Mouse (Mus musculus): Measurements from ENCODE around the gene Rnf38. TPM values are rescaled to one million over a fixed set of nuclear protein-coding genes. Genes with fewer than 3 reads are reported as not detected.

The Rnf38 gene
- total and polyA plus RNA-seq, 2 experiments = 6.7 to 23.5 TPM

DNA sequence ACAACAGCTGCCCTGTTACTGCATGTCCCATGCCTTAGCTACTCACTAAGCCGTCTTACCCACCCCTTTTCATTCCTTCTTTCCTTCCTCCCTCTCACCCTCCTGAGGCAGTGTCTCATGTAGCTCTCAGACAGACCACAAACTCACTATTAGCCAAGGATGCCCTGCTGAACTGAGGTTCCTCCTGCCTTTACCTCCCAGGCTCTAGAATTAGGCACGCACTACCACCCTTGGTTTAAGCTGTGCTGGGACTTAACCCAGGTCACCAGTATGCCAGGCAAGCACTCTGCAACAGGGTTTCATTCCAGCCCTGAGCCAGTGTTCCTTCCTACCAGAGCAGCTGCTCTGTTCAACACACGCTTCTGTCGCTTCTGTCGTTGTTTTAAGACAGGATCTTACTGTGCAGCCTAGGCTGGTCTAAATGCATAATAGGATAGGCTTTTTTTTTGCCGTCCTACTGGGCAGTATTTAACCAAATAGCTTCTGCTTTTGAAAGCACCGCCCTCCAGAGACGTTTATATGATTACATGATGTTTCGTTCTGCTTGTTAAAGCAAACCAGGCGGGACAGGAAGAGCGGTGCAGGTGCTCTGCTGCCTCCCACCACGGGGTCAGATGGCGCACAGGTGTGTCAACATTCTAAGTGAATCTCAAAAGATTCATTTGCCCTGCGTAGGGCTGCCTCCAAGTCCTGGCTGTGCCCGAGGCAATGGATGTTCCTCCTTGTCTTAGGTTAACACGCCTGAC is 120.0 kb downstream of the Rnf38 start:
- H3K9ac ChIP-seq (ENCODE audit: low read depth, low read length) = no peak overlapping the region

DNA sequence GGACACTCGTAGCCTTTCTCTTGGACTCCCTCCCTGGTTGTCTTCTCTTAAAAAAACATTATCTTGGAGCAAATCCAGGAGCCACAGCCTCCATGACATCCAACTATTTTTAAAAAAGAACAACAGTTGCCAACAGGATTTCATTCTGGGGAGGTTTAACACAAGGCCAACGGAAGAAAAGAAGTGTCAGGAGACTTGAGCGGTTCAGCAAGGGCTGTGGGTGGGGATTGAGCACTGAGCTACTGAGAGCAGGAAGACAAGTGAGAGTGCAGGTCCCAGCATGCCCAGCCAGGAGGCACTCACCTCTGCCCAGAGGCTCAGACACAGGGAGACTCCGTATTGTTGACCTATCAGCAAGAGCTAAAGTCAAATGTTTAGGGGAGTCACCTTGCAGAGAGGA is 120.8 kb downstream of the Rnf38 start:
- Histone ChIP-seq H3K36me3 (ENCODE audit: control insufficient read depth, insufficient read depth, low read length) (no peaks in the 10 kb centered on the region), H3K4me3 (ENCODE audit: insufficient read depth, low read depth, low read length) (no peak overlapping the region), H3K4me1 (ENCODE audit: control insufficient read depth, insufficient read depth, low read length) (peaks cover 10% of the 10 kb centered on the region), H3K79me2 (ENCODE audit: control insufficient read depth, insufficient read depth, low read length) (no peaks in the 10 kb centered on the region), H3K9ac (ENCODE audit: low read depth, low read length) (no peak overlapping the region), H3K27me3 (ENCODE audit: control insufficient read depth, insufficient read depth, low read length) (no peaks in the 10 kb centered on the region), H3K27ac (replicated peaks; ENCODE audit: insufficient read depth, low read depth, low read length) (no peak overlapping the region)
- DNase-seq (ENCODE audit: extremely low read depth, low read depth, low spot score) = peak; percentile 56
- TF ChIP-seq CTCF (IDR thresholded peaks at IDR 0.05; ENCODE audit: low read depth, low read length) (peak; percentile 59), POLR2A (IDR thresholded peaks at IDR 0.05; ENCODE audit: extremely low read depth, insufficient read depth, low read length) (no peak)
- WGBS = 17% methylated on average over 4 of the region's 4 CpGs

More for the DNA sequence above, 120.0 kb downstream of the Rnf38 start:
- no peaks in the 10 kb centered on the region for H3K36me3 ChIP-seq (ENCODE audit: control insufficient read depth, insufficient read depth, low read length)
- H3K79me2 ChIP-seq (ENCODE audit: control insufficient read depth, insufficient read depth, low read length) = no peaks in the 10 kb centered on the region
- peaks cover 10% of the 10 kb centered on the region for H3K4me1 ChIP-seq (ENCODE audit: control insufficient read depth, insufficient read depth, low read length)
- H3K4me3 ChIP-seq (ENCODE audit: insufficient read depth, low read depth, low read length) = no peak overlapping the region
- TF ChIP-seq POLR2A (IDR thresholded peaks at IDR 0.05; ENCODE audit: extremely low read depth, insufficient read depth, low read length) (no peak), CTCF (IDR thresholded peaks at IDR 0.05; ENCODE audit: low read depth, low read length) (no peak)
- 37% methylated on average over 16 of the region's 16 CpGs for WGBS
- H3K27ac ChIP-seq (replicated peaks; ENCODE audit: insufficient read depth, low read depth, low read length) = no peak overlapping the region; the same call in 1 of the 2 replicates
- H3K27me3 ChIP-seq (ENCODE audit: control insufficient read depth, insufficient read depth, low read length) = no peaks in the 10 kb centered on the region
- DNase-seq (ENCODE audit: extremely low read depth, low read depth, low spot score) = peak; percentile 21

- Histone ChIP-seq H3K4me3 (ENCODE audit: insufficient read depth, low read depth, low read length) (no peak overlapping the region), H3K27me3 (ENCODE audit: control insufficient read depth, insufficient read depth, low read length) (no peaks in the 10 kb centered on the region), H3K36me3 (ENCODE audit: control insufficient read depth, insufficient read depth, low read length) (no peaks in the 10 kb centered on the region), H3K27ac (replicated peaks; ENCODE audit: insufficient read depth, low read depth, low read length) (no peak overlapping the region), H3K79me2 (ENCODE audit: control insufficient read depth, insufficient read depth, low read length) (no peaks in the 10 kb centered on the region), H3K9ac (ENCODE audit: low read depth, low read length) (no peak overlapping the region), H3K4me1 (ENCODE audit: control insufficient read depth, insufficient read depth, low read length) (peaks cover 15% of the 10 kb centered on the region)
- 95% methylated on average over 7 of the region's 7 CpGs for WGBS
- TF ChIP-seq POLR2A (IDR thresholded peaks at IDR 0.05; ENCODE audit: extremely low read depth, insufficient read depth, low read length) (no peak), CTCF (IDR thresholded peaks at IDR 0.05; ENCODE audit: low read depth, low read length) (no peak)
- DNase-seq (ENCODE audit: extremely low read depth, low read depth, low spot score) = no peak
Observed at GRCm38 (mm10) chr4:44110771-44111170, 122.8 kb downstream of the Rnf38 start.

DNA sequence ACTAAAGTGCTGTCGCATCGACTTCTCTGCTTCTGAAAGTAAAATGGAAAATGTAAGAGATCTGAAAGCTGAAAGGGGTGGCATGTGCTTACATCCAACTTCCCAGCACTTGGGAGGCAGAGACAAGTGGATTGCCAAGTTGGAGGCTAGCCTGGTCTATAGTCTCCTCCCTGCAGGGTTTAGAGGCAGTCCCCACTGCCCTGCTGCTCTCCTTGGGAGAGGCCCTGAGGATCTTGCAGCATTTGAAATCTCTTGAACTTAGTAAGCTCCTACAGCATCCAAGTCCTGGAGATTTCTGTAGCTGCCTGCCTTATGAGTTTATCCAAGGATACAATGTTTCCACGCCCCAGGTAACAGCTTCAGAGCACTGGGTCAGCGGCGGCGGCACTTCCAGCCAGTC is 125.3 kb downstream of the Rnf38 start:
- Histone ChIP-seq H3K4me3 (ENCODE audit: insufficient read depth, low read depth, low read length) (no peak overlapping the region), H3K36me3 (ENCODE audit: control insufficient read depth, insufficient read depth, low read length) (no peaks in the 10 kb centered on the region), H3K9ac (ENCODE audit: low read depth, low read length) (no peak overlapping the region), H3K4me1 (ENCODE audit: control insufficient read depth, insufficient read depth, low read length) (peaks cover 25% of the 10 kb centered on the region), H3K27ac (replicated peaks; ENCODE audit: insufficient read depth, low read depth, low read length) (no peak overlapping the region), H3K79me2 (ENCODE audit: control insufficient read depth, insufficient read depth, low read length) (no peaks in the 10 kb centered on the region), H3K27me3 (ENCODE audit: control insufficient read depth, insufficient read depth, low read length) (no peaks in the 10 kb centered on the region)
- 97% methylated on average over 6 of the region's 6 CpGs for WGBS
- DNase-seq (ENCODE audit: extremely low read depth, low read depth, low spot score) = no peak
- TF ChIP-seq CTCF (IDR thresholded peaks at IDR 0.05; ENCODE audit: low read depth, low read length) (no peak), POLR2A (IDR thresholded peaks at IDR 0.05; ENCODE audit: extremely low read depth, insufficient read depth, low read length) (no peak)

- Histone ChIP-seq H3K4me3 (ENCODE audit: insufficient read depth, low read depth, low read length) (no peak overlapping the region), H3K79me2 (ENCODE audit: control insufficient read depth, insufficient read depth, low read length) (no peaks in the 10 kb centered on the region), H3K9ac (ENCODE audit: low read depth, low read length) (no peak overlapping the region), H3K27me3 (ENCODE audit: control insufficient read depth, insufficient read depth, low read length) (no peaks in the 10 kb centered on the region), H3K4me1 (ENCODE audit: control insufficient read depth, insufficient read depth, low read length) (peaks cover 21% of the 10 kb centered on the region), H3K27ac (replicated peaks; ENCODE audit: insufficient read depth, low read depth, low read length) (no peak overlapping the region), H3K36me3 (ENCODE audit: control insufficient read depth, insufficient read depth, low read length) (no peaks in the 10 kb centered on the region)
- no peak for DNase-seq (ENCODE audit: extremely low read depth, low read depth, low spot score)
- WGBS = 60% methylated on average over 6 of the region's 6 CpGs
- TF ChIP-seq POLR2A (IDR thresholded peaks at IDR 0.05; ENCODE audit: extremely low read depth, insufficient read depth, low read length) (no peak), CTCF (IDR thresholded peaks at IDR 0.05; ENCODE audit: low read depth, low read length) (no peak)
Observed at GRCm38 (mm10) chr4:44107339-44107738, 126.2 kb downstream of the Rnf38 start.

DNA sequence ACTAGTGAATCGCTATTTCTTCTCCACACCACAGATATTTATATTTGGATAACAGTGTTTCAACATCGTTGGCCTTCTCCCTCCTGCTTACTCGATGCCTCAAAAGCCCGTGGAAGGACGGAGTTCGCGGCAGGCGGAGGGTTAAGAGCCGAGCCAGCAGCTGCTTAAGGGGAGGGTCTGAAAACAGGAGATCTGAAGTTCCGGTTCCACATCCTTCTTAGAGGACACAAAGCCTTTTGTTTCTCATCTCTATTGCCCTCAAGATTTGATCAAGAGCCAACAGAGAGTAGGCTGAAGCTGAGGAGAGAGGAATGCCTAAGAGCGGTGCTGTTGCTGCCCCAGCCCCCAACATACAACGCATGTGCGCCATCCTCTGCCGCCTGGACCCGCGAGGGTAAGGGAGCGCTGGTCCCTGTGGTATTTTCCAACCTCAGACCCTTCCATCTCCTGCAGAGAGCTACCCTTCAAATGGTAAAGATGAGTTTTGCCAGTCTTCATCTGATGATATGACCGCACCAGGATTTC is 127.2 kb downstream of the Rnf38 start:
- H3K27me3 ChIP-seq (ENCODE audit: control insufficient read depth, insufficient read depth, low read length) = no peaks in the 10 kb centered on the region
- TF ChIP-seq POLR2A (IDR thresholded peaks at IDR 0.05; ENCODE audit: extremely low read depth, insufficient read depth, low read length) = no peak
- TF ChIP-seq CTCF (IDR thresholded peaks at IDR 0.05; ENCODE audit: low read depth, low read length) = no peak
- H3K79me2 ChIP-seq (ENCODE audit: control insufficient read depth, insufficient read depth, low read length) = no peaks in the 10 kb centered on the region
- no peak overlapping the region for H3K9ac ChIP-seq (ENCODE audit: low read depth, low read length)
- peaks cover 21% of the 10 kb centered on the region for H3K4me1 ChIP-seq (ENCODE audit: control insufficient read depth, insufficient read depth, low read length)
- H3K4me3 ChIP-seq (ENCODE audit: insufficient read depth, low read depth, low read length) = peak overlapping the region; percentile 28; the same call in 1 of the 2 replicates
- no peaks in the 10 kb centered on the region for H3K36me3 ChIP-seq (ENCODE audit: control insufficient read depth, insufficient read depth, low read length)
- no peak overlapping the region for H3K27ac ChIP-seq (replicated peaks; ENCODE audit: insufficient read depth, low read depth, low read length)
- DNase-seq (ENCODE audit: extremely low read depth, low read depth, low spot score) = peak; percentile 53
- 15% methylated on average over 18 of the region's 18 CpGs for WGBS
